Mouse (Mus musculus) forebrain, embryonic 11.5 days (tissue): ENCODE measurements around the gene Vmn1r127. TPM values are rescaled to one million over a fixed set of nuclear protein-coding genes. Genes with fewer than 3 reads are reported as not detected.
"Not testable (repeated sequence)": the region's sequence is repeated elsewhere in the genome, so short reads cannot be mapped to it uniquely, and the experiment has no call there.

ENCODE experiments used
- ATAC-seq: fragments of 200-750 bp; cut with Nextera tagmentation; replicated peaks from 2 replicates; pipeline ENCODE4 v1.8.0; 2017; ENCODE audit warnings: moderate TSS enrichment; ENCODE audit not compliant: low FRiP score
- DNase-seq: peaks from one replicate; pipeline ENCODE4 v3.0.0-alpha.2; 2017; ENCODE audit warnings: low spot score
- H3K27ac ChIP-seq: fragments of 300-500 bp; sonication (generic); 2 replicates; pipeline ENCODE4 v1.5.1; 2014; ENCODE audit warnings: low read depth, low read length
- H3K27me3 ChIP-seq: fragments of 300-500 bp; sonication (generic); 2 replicates; pipeline ENCODE4 v1.6.1; 2014; ENCODE audit warnings: mild to moderate bottlenecking, low read length, mixed read lengths; ENCODE audit not compliant: control insufficient read depth, insufficient read depth
- H3K36me3 ChIP-seq: fragments of 300-500 bp; sonication (generic); 2 replicates; pipeline ENCODE4 v1.6.1; 2014; ENCODE audit warnings: mild to moderate bottlenecking, low read length, moderate library complexity, mixed read lengths; ENCODE audit not compliant: control insufficient read depth, insufficient read depth
- H3K4me1 ChIP-seq: fragments of 300-500 bp; sonication (generic); replicated peaks from 2 replicates; pipeline ENCODE4 v1.6.1; 2014; ENCODE audit warnings: low read length, mixed read lengths; ENCODE audit not compliant: control insufficient read depth, insufficient read depth
- H3K4me2 ChIP-seq: fragments of 300-500 bp; sonication (generic); 2 replicates; pipeline ENCODE4 v1.6.1; 2014; ENCODE audit warnings: low read depth, mild to moderate bottlenecking, low read length, moderate library complexity, mixed read lengths; ENCODE audit not compliant: severe bottlenecking
- H3K4me3 ChIP-seq: fragments of 300-500 bp; sonication (generic); 2 replicates; pipeline ENCODE4 v1.5.1; 2014; ENCODE audit warnings: low read depth, low read length
- H3K9ac ChIP-seq: fragments of 300-500 bp; sonication (generic); 2 replicates; pipeline ENCODE4 v1.6.1; 2014; ENCODE audit warnings: low read length
- H3K9me3 ChIP-seq: fragments of 300-500 bp; sonication (generic); 2 replicates; pipeline ENCODE4 v1.6.1; 2016; ENCODE audit warnings: low read length, mixed read lengths; ENCODE audit not compliant: control insufficient read depth
- WGBS: fragments of 180-500 bp; shearing (Covaris S2); extraction: QIAGEN DNeasy Blood & Tissue Kit; methylation state at CpG from one replicate; pipeline ENCODE4 v1.1.7; 2014; 5-methylcytosine and 5-hydroxymethylcytosine counted together
- polyA plus RNA-seq: library from polyadenylated mRNA; unstranded; fragments of >200 nt; fragmentation: Nextera tagmentation; extraction: Ambion mirVana; gene quantifications from 2 replicates; pipeline ENCODE4 v1.2.1, GENCODE M21; 2014

Vmn1r127 gene
- not detected in 2 replicates for polyA plus RNA-seq

DNA sequence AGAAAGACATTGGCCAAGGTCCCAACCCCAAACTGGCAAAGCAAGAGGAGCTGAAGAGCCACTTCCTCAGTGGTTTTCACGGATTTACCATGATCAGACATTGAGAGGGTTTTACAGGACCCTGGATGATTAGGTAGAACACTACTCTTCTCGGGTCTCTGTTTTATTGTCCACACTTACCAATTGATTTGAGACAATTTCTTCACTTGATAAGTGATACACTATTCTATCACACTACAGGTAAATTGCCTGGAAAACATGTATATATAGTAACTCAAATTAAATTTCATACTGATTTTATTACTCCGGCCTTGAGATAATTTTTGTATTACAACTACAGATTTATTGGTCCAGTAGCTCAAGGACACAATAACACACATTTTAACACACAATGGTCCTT lies at the start of gene Vmn1r127:
Gene Vmn1r127, minus strand, starts transcription at position 101 of the 400 bp plus-strand sequence.
- H3K4me2 ChIP-seq, DNase-seq, H3K4me1 ChIP-seq, ATAC-seq, H3K4me3 ChIP-seq, H3K36me3 ChIP-seq, H3K27me3 ChIP-seq, H3K27ac ChIP-seq, H3K9ac ChIP-seq, H3K9me3 ChIP-seq: not testable (repeated sequence)
- no CpG with 5 or more reads among the region's 3 CpGs for WGBS

DNA sequence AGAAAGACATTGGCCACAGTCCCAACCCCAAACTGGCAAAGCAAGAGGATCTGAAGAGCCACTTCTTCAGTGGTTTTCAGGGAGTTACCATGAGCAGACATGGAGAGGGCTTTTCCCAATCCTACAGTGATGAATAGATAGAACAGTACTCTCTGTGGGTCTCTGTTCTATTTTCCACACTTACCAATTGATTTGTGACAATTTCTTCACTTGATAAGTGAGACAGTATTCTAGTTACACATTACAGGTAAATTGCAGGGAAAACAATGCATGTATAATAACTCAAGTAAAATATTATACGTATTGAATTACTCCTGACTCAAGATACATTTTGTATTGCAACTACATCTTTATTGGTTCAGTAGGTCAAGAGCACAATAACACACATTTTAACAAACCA lies 41.5 kb upstream of the Vmn1r127 start, which contains the start of gene Vmn1r129:
Gene Vmn1r129, minus strand, starts transcription at position 101 of the 400 bp plus-strand sequence.
- not testable (repeated sequence) for H3K9ac ChIP-seq, H3K27ac ChIP-seq, H3K4me3 ChIP-seq, H3K4me2 ChIP-seq, H3K36me3 ChIP-seq, ATAC-seq, H3K27me3 ChIP-seq, H3K9me3 ChIP-seq, DNase-seq, H3K4me1 ChIP-seq
- no CpG with 5 or more reads among the region's 1 CpGs for whole genome bisulfite sequencing

DNA sequence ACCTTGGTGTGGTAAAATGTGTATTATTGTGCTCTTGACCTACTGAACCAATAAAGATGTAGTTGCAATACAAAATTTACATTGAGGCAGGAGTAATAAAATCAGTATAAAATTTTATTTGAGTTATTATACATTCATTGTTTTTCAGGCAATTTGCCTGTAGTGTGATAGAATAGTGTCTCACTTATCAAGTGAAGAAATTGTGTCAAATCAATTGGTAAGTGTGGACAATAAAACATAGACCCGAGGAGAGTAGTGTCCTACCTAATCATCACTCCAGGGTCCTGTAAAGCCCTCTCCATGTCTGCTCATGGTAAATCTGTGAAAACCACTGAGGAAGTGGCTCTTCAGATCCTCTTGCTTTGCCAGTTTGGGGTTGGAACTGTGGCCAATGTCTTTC lies 29.4 kb upstream of the Vmn1r127 start, which contains the start of gene Vmn1r128:
Gene Vmn1r128, plus strand, starts transcription at position 301 of the 400 bp plus-strand sequence.
- H3K4me1 ChIP-seq, DNase-seq, H3K9ac ChIP-seq, H3K27me3 ChIP-seq, H3K9me3 ChIP-seq, H3K4me3 ChIP-seq, H3K4me2 ChIP-seq, H3K36me3 ChIP-seq, H3K27ac ChIP-seq, ATAC-seq: not testable (repeated sequence)
- WGBS, result 77% methylated on average over 1 of the region's 1 CpGs

DNA sequence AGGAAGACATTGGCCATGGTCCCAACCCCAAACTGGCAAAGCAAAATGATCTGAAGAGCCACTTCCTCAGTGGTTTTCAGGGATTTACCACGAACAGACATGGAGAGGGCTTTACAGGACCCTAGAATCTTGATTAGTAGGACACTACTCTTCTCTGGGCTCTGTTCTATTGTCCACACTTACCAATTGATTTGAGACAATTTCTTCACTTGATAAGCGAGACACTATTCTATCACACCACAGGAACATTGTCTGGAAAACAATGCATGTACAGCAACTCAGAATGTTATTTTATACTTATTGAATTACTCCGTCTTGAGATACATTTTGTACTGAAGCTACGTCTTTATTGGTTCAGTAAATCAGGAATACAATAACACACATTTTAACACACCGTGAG lies 18.3 kb downstream of the Vmn1r127 start, which contains the start of gene Vmn1r126:
Gene Vmn1r126, minus strand, starts transcription at position 101 of the 400 bp plus-strand sequence.
- H3K27me3 ChIP-seq, H3K36me3 ChIP-seq, H3K9ac ChIP-seq, H3K9me3 ChIP-seq, ATAC-seq, H3K4me3 ChIP-seq, DNase-seq, H3K27ac ChIP-seq, H3K4me2 ChIP-seq, H3K4me1 ChIP-seq: not testable (repeated sequence)
- no CpG with 5 or more reads among the region's 5 CpGs for WGBS

DNA sequence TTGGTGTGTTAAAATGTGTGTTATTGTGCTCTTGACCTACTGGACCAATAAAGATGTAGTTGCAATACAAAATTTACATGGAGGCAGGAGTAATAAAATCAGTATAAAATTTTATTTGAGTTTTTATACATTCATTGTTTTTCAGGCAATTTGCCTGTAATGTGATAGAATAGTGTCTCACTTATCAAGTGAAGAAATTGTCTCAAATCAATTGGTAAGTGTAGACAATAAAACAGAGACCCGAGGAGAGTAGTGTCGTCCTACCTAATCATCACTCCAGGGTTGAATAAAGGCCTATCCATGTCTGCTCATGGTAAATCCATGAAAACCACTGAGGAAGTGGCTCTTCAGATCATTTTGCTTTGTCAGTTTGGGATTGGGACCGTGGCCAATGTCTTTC lies 47.8 kb downstream of the Vmn1r127 start, which contains the start of gene Vmn1r125:
Gene Vmn1r125, plus strand, starts transcription at position 301 of the 400 bp plus-strand sequence.
- not testable (repeated sequence) for H3K27me3 ChIP-seq, H3K9me3 ChIP-seq, H3K9ac ChIP-seq, H3K4me1 ChIP-seq, ATAC-seq, H3K27ac ChIP-seq, H3K36me3 ChIP-seq, H3K4me3 ChIP-seq, DNase-seq, H3K4me2 ChIP-seq
- 73% methylated on average over 3 of the region's 3 CpGs for WGBS

Other genes starting within 250 kb of the Vmn1r127 start
- not detected in 2 replicates for gene Vmn1r121, start 221.3 kb downstream of the Vmn1r127 start, polyA plus RNA-seq
- not detected in 2 replicates for gene Vmn1r122, start 185.7 kb downstream of the Vmn1r127 start, polyA plus RNA-seq
- not detected in 2 replicates for gene Vmn1r123, start 157.7 kb downstream of the Vmn1r127 start, polyA plus RNA-seq
- not detected in 2 replicates for gene Gm5157, start 129.4 kb downstream of the Vmn1r127 start, polyA plus RNA-seq
- not detected in 2 replicates for gene Vmn1r124, start 59.2 kb downstream of the Vmn1r127 start, polyA plus RNA-seq
- gene Vmn1r125, start 47.7 kb downstream of the Vmn1r127 start, polyA plus RNA-seq, result not detected in 2 replicates
- gene Vmn1r126, start 18.4 kb downstream of the Vmn1r127 start, polyA plus RNA-seq, result not detected in 2 replicates
- not detected in 2 replicates for gene Vmn1r128, start 29.5 kb upstream of the Vmn1r127 start, polyA plus RNA-seq
- gene Vmn1r129, start 41.4 kb upstream of the Vmn1r127 start, polyA plus RNA-seq, result not detected in 2 replicates
- gene Gm6882, start 112.9 kb upstream of the Vmn1r127 start, polyA plus RNA-seq, result not detected in 2 replicates
- not detected in 2 replicates for gene Vmn1r130, start 191.9 kb upstream of the Vmn1r127 start, polyA plus RNA-seq
- gene Vmn1r131, start 226.2 kb upstream of the Vmn1r127 start, polyA plus RNA-seq, result not detected in 2 replicates